Mouse (Mus musculus) v-Abl transformed pro-B cells (cell line): ENCODE data around the gene Jchain.
"Not testable (repeated sequence)": the region's sequence is repeated elsewhere in the genome, so short reads cannot be mapped to it uniquely, and the experiment has no call there.

ENCODE experiments used
- in situ Hi-C, 2 experiments: fragments of 400-800 bp; cut with MboI; formaldehyde crosslinking; loops; one replicate each; pipeline ENCODE4 v1.15.1; 2025; ENCODE audit not compliant: unreplicated experiment in 2 of 2

The Jchain gene

GRCm38 (mm10) chr5:88527657-88528056 lies at the start of gene Jchain:
Jchain (minus strand) TSS chr5:88527891.
- in situ Hi-C loops: loop anchor here (5.0 to 10.0 kb wide), 2 partner anchors 35 to 237 kb away; partner anchors contain the start of gene Dck (in 1 of the 2)

GRCm38 (mm10) chr5:88575506-88576338 lies 48.0 kb upstream of the Jchain start:
- in situ Hi-C loops: no loop called here

- in situ Hi-C loops: loop anchor here in 1 of 2 experiments (5.0 kb wide), 1 partner anchor 97 kb away; no protein-coding TSS in a partner anchor
Measured at GRCm38 (mm10) chr5:88574829-88575228, 47.1 kb upstream of the Jchain start.

- in situ Hi-C loops: loop anchor here in 1 of 2 experiments (5.0 kb wide), 2 partner anchors 98 to 198 kb away; no protein-coding TSS in a partner anchor
Measured at GRCm38 (mm10) chr5:88569541-88569940, 41.9 kb upstream of the Jchain start.

- in situ Hi-C loops: loop anchor here in 1 of 2 experiments (5.0 kb wide), 2 partner anchors 101 to 201 kb away; no protein-coding TSS in a partner anchor
Measured at GRCm38 (mm10) chr5:88566034-88566841, 38.5 kb upstream of the Jchain start.

- in situ Hi-C loops: loop anchor here in 1 of 2 experiments (5.0 kb wide), 2 partner anchors 102 to 202 kb away; no protein-coding TSS in a partner anchor
Measured at GRCm38 (mm10) chr5:88565148-88566033, 37.7 kb upstream of the Jchain start.

GRCm38 (mm10) chr5:88564501-88565147 lies 36.9 kb upstream of the Jchain start, which contains the start of gene Rufy3:
Rufy3 (plus strand) TSS chr5:88565040.
- in situ Hi-C loops: loop anchor here (5.0 kb wide), 4 partner anchors 37 to 203 kb away; partner anchors contain the start of gene Jchain (in 1 of the 2)

GRCm38 (mm10) chr5:88562863-88563780 lies 35.4 kb upstream of the Jchain start:
- in situ Hi-C loops: loop anchor here (5.0 kb wide), 2 partner anchors 36 to 46 kb away; partner anchors contain the start of gene Jchain (in 1 of the 2)

GRCm38 (mm10) chr5:88561080-88561814 lies 33.6 kb upstream of the Jchain start:
- in situ Hi-C loops: loop anchor here (5.0 kb wide), 2 partner anchors 34 to 44 kb away; partner anchors contain the start of gene Jchain (in 1 of the 2)

- in situ Hi-C loops: no loop called here
Measured at GRCm38 (mm10) chr5:88558991-88559390, 31.3 kb upstream of the Jchain start.

GRCm38 (mm10) chr5:88554086-88554886 lies 26.6 kb upstream of the Jchain start, which contains the start of gene Utp3:
Utp3 (plus strand) TSS chr5:88554462.
- in situ Hi-C loops: no loop called here

- in situ Hi-C loops: no loop called here
Measured at GRCm38 (mm10) chr5:88553271-88554085, 25.8 kb upstream of the Jchain start.

GRCm38 (mm10) chr5:88545536-88545935 lies 17.8 kb upstream of the Jchain start:
- in situ Hi-C loops: no loop called here

GRCm38 (mm10) chr5:88544411-88544810 lies 16.7 kb upstream of the Jchain start:
- in situ Hi-C loops: not testable (repeated sequence)

GRCm38 (mm10) chr5:88542651-88543282 lies 15.1 kb upstream of the Jchain start:
- in situ Hi-C loops: no loop called here
